Mouse (Mus musculus) kidney, adult 2 months (tissue): Measurements from ENCODE around the gene Pi4k2a. TPM values are rescaled to one million over a fixed set of nuclear protein-coding genes. Genes with fewer than 3 reads are reported as not detected.
"Not testable (repeated sequence)": the region's sequence is repeated elsewhere in the genome, so short reads cannot be mapped to it uniquely, and the experiment has no call there.

Experiments
- DNase-seq: peaks from one replicate; pipeline ENCODE4 v3.0.0; 2021
- H3K27ac ChIP-seq: fragments of 200-500 bp; 2 replicates; pipeline ENCODE4 v1.5.1; 2012; ENCODE audit warnings: low read depth, low read length, control low read depth, inconsistent platforms; ENCODE audit not compliant: insufficient read depth
- H3K27me3 ChIP-seq: fragments of 200-500 bp; replicated peaks from 2 replicates; pipeline ENCODE4 v1.6.1; 2012; ENCODE audit warnings: mild to moderate bottlenecking, moderate library complexity, low read length, inconsistent platforms; ENCODE audit not compliant: control insufficient read depth, insufficient read depth
- H3K36me3 ChIP-seq: fragments of 200-500 bp; 2 replicates; pipeline ENCODE4 v1.6.1; 2012; ENCODE audit warnings: mild to moderate bottlenecking, moderate library complexity, low read length, inconsistent platforms; ENCODE audit not compliant: control insufficient read depth, insufficient read depth
- H3K4me1 ChIP-seq: fragments of 200-500 bp; 2 replicates; pipeline ENCODE4 v1.6.1; 2011; ENCODE audit warnings: low read length; ENCODE audit not compliant: control insufficient read depth, insufficient read depth
- H3K4me3 ChIP-seq: fragments of 200-500 bp; 2 replicates; pipeline ENCODE4 v1.5.1; 2011; ENCODE audit warnings: mild to moderate bottlenecking, low read depth, low read length, control low read depth; ENCODE audit not compliant: insufficient read depth
- CTCF ChIP-seq: fragments of 200-500 bp; conservative IDR thresholded peaks from 2 replicates; pipeline ENCODE4 v1.5.1; 2011; ENCODE audit warnings: low read depth, mild to moderate bottlenecking, control low read depth, low read length, moderate library complexity, mixed read lengths; ENCODE audit not compliant: insufficient read depth, insufficient read length
- POLR2A ChIP-seq: fragments of 200-500 bp; IDR thresholded peaks from one replicate; pipeline ENCODE4 v1.6.1; 2011; ENCODE audit warnings: low read depth, low read length, control low read depth
- WGBS: fragments of 180-500 bp; shearing (Covaris S2); methylation state at CpG from one replicate; pipeline ENCODE4 v1.1.7; 2018; 5-methylcytosine and 5-hydroxymethylcytosine counted together
- polyA plus RNA-seq: library from polyadenylated mRNA; depleted of rRNA; stranded (reverse); fragments of >200 nt; gene quantifications from 2 replicates; pipeline ENCODE4 v1.2.3, GENCODE M21; 2012

The Pi4k2a gene
- polyA plus RNA-seq, 1 experiment = 41.7 TPM

DNA sequence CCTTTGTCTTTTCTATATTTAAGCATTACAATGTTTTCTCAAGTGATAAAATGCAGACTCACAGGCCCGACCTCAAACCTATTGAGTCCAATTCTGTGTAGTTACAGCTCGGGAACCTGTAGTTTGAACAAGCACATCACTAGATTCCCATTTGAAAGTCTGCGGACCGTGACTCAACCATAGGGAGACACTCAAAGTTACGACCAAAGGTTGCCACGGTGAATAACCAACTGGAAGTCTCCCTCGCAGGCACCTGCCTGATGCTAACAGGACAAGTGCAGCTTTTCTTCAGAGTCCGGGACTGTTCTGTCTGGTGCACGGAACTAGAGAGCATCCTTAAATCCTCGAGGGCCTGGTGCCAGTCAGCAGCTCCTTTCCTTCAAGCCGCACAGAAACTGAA, 9.8 kb upstream of the Pi4k2a start:
- no peaks in the 10 kb centered on the region for H3K27me3 ChIP-seq
- 39% methylated on average over 11 of the region's 11 CpGs for WGBS
- no peaks in the 10 kb centered on the region for H3K36me3 ChIP-seq
- H3K4me3 ChIP-seq = no peak overlapping the region
- TF ChIP-seq POLR2A (no peak), CTCF (no peak)
- peaks cover 11% of the 10 kb centered on the region for H3K4me1 ChIP-seq
- H3K27ac ChIP-seq = no peak overlapping the region
- peak; percentile 75 for DNase-seq

DNA sequence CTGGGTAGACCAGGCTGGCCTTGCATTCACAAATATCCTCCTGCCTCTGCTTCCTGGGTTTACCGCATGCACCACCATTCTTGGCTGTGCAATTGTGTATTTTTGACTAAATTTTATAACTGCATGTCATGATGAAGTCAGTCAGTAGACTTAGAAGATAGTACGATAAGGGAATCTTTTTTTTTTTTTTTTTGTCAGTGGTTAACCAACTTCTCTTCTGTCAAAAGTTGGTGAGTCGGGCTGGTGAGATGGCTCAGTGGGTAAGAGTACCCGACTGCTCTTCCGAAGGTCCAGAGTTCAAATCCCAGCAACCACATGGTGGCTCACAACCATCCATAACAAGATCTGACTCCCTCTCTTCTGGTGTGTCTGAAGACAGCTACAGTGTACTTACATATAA, 8.7 kb upstream of the Pi4k2a start:
- H3K27me3 ChIP-seq, H3K27ac ChIP-seq, DNase-seq, H3K4me3 ChIP-seq, H3K4me1 ChIP-seq, H3K36me3 ChIP-seq: not testable (repeated sequence)
- WGBS = 77% methylated on average over 5 of the region's 5 CpGs

DNA sequence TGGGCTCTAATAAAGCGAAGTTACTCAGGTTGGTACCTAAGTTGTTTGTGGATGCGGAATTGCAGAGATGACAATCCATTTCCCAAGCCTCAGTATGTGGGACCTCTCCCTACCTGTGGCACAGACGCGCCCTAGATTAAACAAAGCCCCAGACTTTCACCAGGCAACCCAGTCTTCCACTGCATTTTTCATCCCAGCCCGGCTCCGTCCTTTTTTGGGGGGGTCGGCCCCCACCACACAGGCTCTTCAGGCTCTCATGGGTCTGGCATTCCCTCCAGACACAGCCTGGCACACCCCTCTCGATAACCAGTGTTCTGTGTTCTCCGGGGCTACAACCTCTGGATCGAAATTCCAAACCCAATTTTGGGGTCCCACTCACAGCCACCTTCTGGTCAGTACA, 4.6 kb upstream of the Pi4k2a start:
- no peaks in the 10 kb centered on the region for H3K27me3 ChIP-seq
- TF ChIP-seq POLR2A (no peak), CTCF (no peak)
- H3K4me1 ChIP-seq = peaks cover 6% of the 10 kb centered on the region
- H3K4me3 ChIP-seq = peak overlapping the region; percentile 61
- H3K27ac ChIP-seq = no peak overlapping the region
- no peak for DNase-seq
- H3K36me3 ChIP-seq = no peaks in the 10 kb centered on the region
- WGBS = 11% methylated on average over 10 of the region's 10 CpGs

DNA sequence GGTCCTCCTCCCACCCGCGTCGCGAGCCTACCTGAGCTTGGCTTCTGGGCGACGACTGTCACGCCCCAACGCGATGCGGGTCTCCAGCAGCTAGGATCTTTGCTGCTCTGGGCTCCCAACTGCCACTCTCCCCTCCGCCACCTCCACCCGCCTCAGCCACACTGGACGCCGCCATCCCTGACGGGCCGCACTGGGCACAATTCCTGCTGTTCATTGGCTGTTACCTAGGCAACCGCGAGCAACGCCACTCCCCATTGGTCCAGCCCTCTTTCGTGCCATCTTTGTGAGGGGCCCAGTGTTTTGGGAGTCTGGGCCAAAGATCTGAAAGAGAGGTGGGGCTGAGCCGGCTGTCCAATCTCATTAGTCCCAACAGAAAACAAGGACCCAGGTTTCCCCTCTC, 4.1 kb upstream of the Pi4k2a start, which contains the start of gene Morn4:
TSS of gene Morn4 (minus strand) at position 192 of the 400 bp plus-strand sequence.
- peaks cover 8% of the 10 kb centered on the region for H3K4me1 ChIP-seq
- H3K27ac ChIP-seq = no peak within 1 kb of the TSS
- WGBS = under 1% methylated on average over 21 of the region's 21 CpGs

DNA sequence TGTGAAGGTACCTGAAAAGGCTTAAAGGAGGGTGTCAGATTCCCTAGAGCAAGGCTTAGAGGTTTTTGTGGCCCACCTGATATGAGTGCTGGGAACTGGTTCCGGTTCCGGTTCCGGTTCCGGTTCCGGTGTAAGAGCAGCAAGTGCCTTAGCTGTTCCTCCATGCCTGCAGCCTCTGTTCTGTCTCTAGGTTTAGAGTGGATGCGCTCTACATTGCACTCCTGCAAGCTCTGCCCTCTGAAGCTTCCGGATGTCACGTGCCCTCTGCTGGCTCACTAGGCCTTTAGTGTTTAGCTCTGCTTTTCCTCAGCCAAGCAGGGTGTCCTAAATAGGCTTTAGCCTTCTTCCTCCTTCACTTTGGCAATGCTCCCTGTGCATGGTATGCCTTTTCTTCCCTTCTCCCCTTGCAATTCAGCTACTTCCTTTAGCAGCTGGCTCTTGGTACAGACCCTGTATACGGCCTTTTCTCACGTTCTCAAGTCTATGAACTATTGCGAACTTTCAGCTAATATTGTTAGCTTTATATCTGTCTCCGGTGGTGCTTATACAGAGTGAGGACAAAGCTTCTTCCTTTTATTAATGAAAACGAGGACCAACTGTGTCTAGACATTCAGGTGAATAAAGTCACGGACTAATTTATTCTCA, 1.0 kb upstream of the Pi4k2a start:
- Histone ChIP-seq H3K4me1 (peaks cover 16% of the 10 kb centered on the region), H3K36me3 (no peaks in the 10 kb centered on the region), H3K27ac (peak overlapping the region; percentile 91), H3K27me3 (no peaks in the 10 kb centered on the region), H3K4me3 (peak overlapping the region; percentile 24; the same call in 1 of the 2 replicates)
- TF ChIP-seq CTCF (no peak), POLR2A (no peak)
- WGBS = 17% methylated on average over 14 of the region's 14 CpGs
- peak; percentile 81 for DNase-seq

More for the DNA sequence above, 4.1 kb upstream of the Pi4k2a start, which contains the start of gene Morn4:
- H3K27me3 ChIP-seq = no peaks in the 10 kb centered on the region
- DNase-seq = peak; percentile 94
- TF ChIP-seq POLR2A (no peak), CTCF (no peak)
- no peaks in the 10 kb centered on the region for H3K36me3 ChIP-seq
- peak within 1 kb of the TSS; percentile 61 for H3K4me3 ChIP-seq

DNA sequence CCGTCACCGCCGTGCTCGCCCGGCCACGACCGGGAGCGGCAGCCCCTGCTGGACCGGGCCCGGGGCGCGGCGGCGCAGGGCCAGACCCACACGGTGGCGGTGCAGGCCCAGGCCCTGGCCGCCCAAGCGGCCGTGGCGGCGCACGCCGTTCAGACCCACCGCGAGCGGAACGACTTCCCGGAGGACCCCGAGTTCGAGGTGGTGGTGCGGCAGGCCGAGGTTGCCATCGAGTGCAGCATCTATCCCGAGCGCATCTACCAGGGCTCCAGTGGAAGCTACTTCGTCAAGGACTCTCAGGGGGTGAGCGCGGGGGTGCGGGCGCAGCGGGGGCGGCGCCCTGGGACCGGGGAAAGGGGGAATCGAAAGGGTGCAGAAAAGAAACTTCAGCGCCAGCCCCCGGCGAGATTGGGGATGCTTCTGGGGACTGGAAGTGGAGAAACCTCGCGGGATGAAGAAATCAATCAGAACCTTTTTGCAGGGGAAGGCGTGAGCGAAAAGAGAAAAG, 419 bp downstream of the Pi4k2a start:
- no peak for DNase-seq
- no peak for TF ChIP-seq CTCF
- TF ChIP-seq POLR2A = no peak
- H3K36me3 ChIP-seq = no peaks in the 10 kb centered on the region
- peaks cover 16% of the 10 kb centered on the region for H3K4me1 ChIP-seq
- WGBS = 1% methylated on average over 52 of the region's 52 CpGs
- H3K4me3 ChIP-seq = peak overlapping the region; percentile 84
- H3K27ac ChIP-seq = peak overlapping the region; percentile 53
- H3K27me3 ChIP-seq = no peaks in the 10 kb centered on the region

DNA sequence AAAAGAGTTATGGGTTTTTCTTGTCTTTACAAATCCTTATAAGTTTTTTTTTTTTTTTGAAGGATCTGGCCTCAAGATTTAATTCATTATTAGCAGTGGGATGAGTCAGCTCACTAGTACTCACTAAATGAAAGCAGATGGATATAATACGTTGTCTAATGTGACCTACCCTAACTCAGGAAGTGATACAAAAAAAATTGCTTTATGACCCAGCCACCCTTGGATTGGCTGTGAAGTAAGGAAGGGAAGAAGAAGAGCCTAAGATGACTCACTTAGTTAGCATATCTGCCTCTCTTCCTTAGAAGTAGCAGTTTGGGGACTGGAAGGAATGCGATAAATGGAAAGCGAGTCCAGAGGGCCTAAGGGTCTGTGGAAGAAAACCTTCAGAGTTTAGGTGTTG, 9.1 kb downstream of the Pi4k2a start:
- no peak for DNase-seq
- H3K27ac ChIP-seq = no peak overlapping the region
- H3K4me3 ChIP-seq = no peak overlapping the region
- 81% methylated on average over 3 of the region's 3 CpGs for WGBS
- no peaks in the 10 kb centered on the region for H3K4me1 ChIP-seq
- TF ChIP-seq POLR2A = no peak
- H3K36me3 ChIP-seq = no peaks in the 10 kb centered on the region
- no peaks in the 10 kb centered on the region for H3K27me3 ChIP-seq

DNA sequence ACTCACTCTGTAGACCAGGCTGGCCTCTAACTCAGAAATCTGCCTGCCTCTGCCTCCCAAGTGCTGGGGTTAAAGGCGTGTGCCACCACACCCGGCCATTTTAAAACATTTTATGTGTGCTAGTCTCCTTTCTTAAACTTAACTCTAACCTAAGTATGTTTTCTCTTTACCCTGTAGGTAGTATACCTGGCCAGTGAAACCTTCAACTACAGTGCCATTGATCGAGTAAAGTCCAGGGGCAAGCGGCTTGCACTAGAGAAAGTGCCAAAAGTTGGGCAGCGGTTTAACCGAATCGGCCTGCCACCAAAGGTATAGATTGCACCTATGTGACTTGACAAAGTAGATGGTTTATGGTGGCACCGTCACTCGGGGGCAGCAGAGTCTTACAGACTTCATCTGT, 14.4 kb downstream of the Pi4k2a start:
- 95% methylated on average over 9 of the region's 9 CpGs for WGBS
- no peaks in the 10 kb centered on the region for H3K4me1 ChIP-seq
- H3K36me3 ChIP-seq = peaks cover 3% of the 10 kb centered on the region; the same call in 1 of the 2 replicates
- no peaks in the 10 kb centered on the region for H3K27me3 ChIP-seq
- H3K27ac ChIP-seq = no peak overlapping the region
- no peak for DNase-seq
- H3K4me3 ChIP-seq = no peak overlapping the region
- no peak for TF ChIP-seq POLR2A
- no peak for TF ChIP-seq CTCF
